Mouse (Mus musculus): ENCODE data around the gene Trabd2b. TPM values are rescaled to one million over a fixed set of nuclear protein-coding genes. Genes with fewer than 3 reads are reported as not detected.

Gene Trabd2b
- polyA plus RNA-seq, 1 experiment from 2014 or later = 0.58 TPM

DNA sequence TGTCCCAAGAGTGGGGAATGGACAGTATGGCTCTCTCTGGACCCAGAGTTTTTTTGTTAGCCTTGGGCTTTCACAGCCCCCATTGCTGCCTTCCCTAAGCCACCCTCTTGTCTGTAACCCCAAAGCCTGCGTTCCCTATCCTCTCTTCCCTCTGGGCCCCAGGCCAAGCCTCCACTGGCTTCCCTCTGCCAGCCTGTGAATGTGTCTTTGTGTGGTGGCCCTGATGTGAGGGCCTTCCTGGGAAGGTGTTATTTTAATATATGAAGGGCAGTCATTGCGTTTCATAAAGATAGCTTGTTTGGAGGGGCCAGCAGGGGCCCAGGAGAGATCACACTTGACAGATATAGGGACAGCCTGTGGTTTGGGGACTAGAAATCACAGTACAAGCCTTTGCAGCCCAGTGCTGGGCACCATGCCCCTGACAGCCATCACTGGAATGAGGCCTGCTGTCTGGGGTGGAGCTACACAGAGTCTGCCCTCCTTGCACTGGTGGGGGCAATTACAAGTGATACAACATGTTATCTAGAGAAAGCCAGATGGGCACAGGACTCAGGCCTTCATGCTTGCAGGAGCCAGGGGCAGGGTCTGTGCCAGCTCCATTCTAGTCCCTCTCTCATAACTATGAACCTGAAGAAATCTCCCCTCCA lies 80.5 kb downstream of the Trabd2b start:
- peak; percentile 25; the same call in 1 of the 2 replicates for ATAC-seq
- H3K27me3 ChIP-seq (ENCODE audit: control insufficient read depth, insufficient read depth, low read depth, low read length) = no peaks in the 10 kb centered on the region

DNA sequence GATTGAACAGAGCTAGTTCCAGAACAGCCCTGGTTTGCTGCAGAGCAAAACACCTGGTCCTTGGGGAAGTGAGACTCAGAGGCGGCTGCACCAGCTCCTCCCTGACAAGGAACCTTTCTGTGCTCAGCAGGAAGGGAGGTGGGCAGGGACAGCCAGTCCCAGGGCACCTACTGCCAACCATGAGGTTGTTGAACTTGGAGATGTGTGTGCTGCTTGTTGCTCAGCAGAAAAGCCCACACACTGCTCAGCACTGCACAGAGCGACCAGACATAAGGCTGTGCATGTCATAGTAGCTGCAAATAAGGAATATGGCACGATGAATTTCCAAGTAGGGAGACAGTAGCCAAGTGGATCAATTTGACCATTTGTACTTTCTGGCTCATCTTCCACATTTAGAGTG lies 81.2 kb downstream of the Trabd2b start:
- no peak overlapping the region for H3K9ac ChIP-seq (ENCODE audit: low read depth, low read length)
- ATAC-seq = no peak
- H3K9me3 ChIP-seq (replicated peaks; ENCODE audit: control insufficient read depth, low read length, poor library complexity, severe bottlenecking) = 0 out of 2 replicates have a peak, but pooled peaks cover 2% of the 10 kb centered on the region
- H3K4me1 ChIP-seq (ENCODE audit: control insufficient read depth, insufficient read depth, low read length) = no peaks in the 10 kb centered on the region
- WGBS = 81% methylated on average over 3 of the region's 3 CpGs
- no peak overlapping the region for H3K4me3 ChIP-seq (ENCODE audit: low read depth, low read length)
- H3K27me3 ChIP-seq (ENCODE audit: control insufficient read depth, insufficient read depth, low read depth, low read length) = no peaks in the 10 kb centered on the region
- H3K36me3 ChIP-seq (ENCODE audit: control insufficient read depth, insufficient read depth, low read length) = no peaks in the 10 kb centered on the region
- no peak overlapping the region for H3K27ac ChIP-seq (ENCODE audit: low read length)
- no peak overlapping the region for H3K4me2 ChIP-seq (ENCODE audit: low read length)

More for the DNA sequence above, 80.5 kb downstream of the Trabd2b start:
- no peak overlapping the region for H3K4me3 ChIP-seq (ENCODE audit: low read depth, low read length)
- H3K9me3 ChIP-seq (replicated peaks; ENCODE audit: control insufficient read depth, low read length, poor library complexity, severe bottlenecking) = 0 out of 2 replicates have a peak, but pooled peaks cover 2% of the 10 kb centered on the region
- H3K27ac ChIP-seq (ENCODE audit: low read length) = no peak overlapping the region
- H3K4me1 ChIP-seq (ENCODE audit: control insufficient read depth, insufficient read depth, low read length) = no peaks in the 10 kb centered on the region
- WGBS = 67% methylated on average over 2 of the region's 2 CpGs
- no peak overlapping the region for H3K4me2 ChIP-seq (ENCODE audit: low read length)
- no peaks in the 10 kb centered on the region for H3K36me3 ChIP-seq (ENCODE audit: control insufficient read depth, insufficient read depth, low read length)
- H3K9ac ChIP-seq (ENCODE audit: low read depth, low read length) = no peak overlapping the region

GRCm38 (mm10) chr4:114492157-114492556 lies 85.6 kb downstream of the Trabd2b start:
- WGBS = 67% methylated on average over 4 of the region's 4 CpGs
- Histone ChIP-seq H3K4me3 (ENCODE audit: low read depth, low read length) (no peak overlapping the region), H3K4me1 (ENCODE audit: control insufficient read depth, insufficient read depth, low read length) (0 out of 2 replicates have a peak, but pooled peaks cover 2% of the 10 kb centered on the region), H3K4me2 (ENCODE audit: low read length) (no peak overlapping the region), H3K27ac (ENCODE audit: low read length) (no peak overlapping the region), H3K9ac (ENCODE audit: low read depth, low read length) (no peak overlapping the region), H3K36me3 (ENCODE audit: control insufficient read depth, insufficient read depth, low read length) (no peaks in the 10 kb centered on the region), H3K27me3 (ENCODE audit: control insufficient read depth, insufficient read depth, low read depth, low read length) (no peaks in the 10 kb centered on the region), H3K9me3 (replicated peaks; ENCODE audit: control insufficient read depth, low read length, poor library complexity, severe bottlenecking) (0 out of 2 replicates have a peak, but pooled peaks cover 2% of the 10 kb centered on the region)
- no peak for ATAC-seq

DNA sequence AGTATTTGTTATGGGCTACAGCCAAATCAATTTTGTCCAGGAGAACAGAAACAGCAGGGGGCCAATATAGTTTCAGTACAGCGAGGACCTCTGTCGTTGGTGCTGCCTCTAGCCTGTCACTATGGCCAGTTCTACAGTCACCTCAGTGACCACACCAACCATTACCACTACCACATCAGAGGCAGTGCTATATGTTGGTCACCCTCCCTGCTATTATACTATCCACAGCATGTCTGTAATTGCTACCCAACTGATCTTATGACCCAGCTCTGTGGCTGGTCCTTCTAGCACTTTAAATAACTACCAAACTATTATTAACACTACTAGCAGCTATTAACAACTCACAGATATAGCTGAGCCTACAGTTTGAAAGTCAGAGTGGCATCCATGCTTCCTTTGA lies 87.5 kb downstream of the Trabd2b start:
- Histone ChIP-seq H3K36me3 (ENCODE audit: control insufficient read depth, insufficient read depth, low read length) (no peaks in the 10 kb centered on the region), H3K27ac (ENCODE audit: low read length) (no peak overlapping the region), H3K4me3 (ENCODE audit: low read depth, low read length) (no peak overlapping the region), H3K27me3 (ENCODE audit: control insufficient read depth, insufficient read depth, low read depth, low read length) (no peaks in the 10 kb centered on the region), H3K9me3 (replicated peaks; ENCODE audit: control insufficient read depth, low read length, poor library complexity, severe bottlenecking) (no peaks in the 10 kb centered on the region), H3K9ac (ENCODE audit: low read depth, low read length) (no peak overlapping the region), H3K4me1 (ENCODE audit: control insufficient read depth, insufficient read depth, low read length) (0 out of 2 replicates have a peak, but pooled peaks cover 2% of the 10 kb centered on the region), H3K4me2 (ENCODE audit: low read length) (no peak overlapping the region)
- 81% methylated on average over 2 of the region's 2 CpGs for WGBS
- no peak for ATAC-seq

DNA sequence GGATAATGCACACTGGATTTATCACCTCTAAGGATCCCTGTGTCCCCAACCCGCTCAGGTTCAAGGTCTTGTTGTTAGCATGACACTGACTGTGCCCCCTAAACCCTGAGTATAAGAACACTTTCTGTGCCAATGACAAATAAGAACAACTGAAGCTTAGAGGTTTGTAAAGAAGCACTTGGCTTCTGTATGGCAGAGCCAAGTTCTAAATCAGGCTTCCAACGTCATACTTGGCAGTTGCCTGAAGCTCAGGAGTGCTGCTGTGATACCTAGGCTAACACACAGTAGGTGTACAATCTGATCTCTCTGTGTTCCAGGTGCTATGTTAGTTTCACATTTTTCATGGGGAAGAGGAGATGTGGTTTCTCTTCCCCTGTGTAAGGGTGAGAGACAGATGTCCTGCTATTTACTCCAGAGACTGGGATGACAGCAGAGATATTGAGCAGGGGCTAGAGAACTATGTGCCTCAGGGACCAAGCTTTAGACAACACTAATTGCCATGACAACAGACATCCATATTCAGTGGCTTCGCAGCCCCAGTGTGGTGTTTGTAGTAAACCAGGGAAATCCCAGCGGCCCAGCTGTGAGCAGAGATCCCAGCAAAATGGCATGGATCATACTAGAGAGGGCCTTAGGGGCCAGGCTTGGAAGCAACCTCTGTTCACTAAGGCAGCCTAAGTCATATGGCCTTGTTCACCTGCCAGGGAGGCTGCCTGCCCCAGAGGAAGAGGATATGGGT lies 89.3 kb downstream of the Trabd2b start:
- WGBS = 46% methylated on average over 4 of the region's 4 CpGs
- 0 out of 2 replicates have a peak, but pooled peaks cover 2% of the 10 kb centered on the region for H3K4me1 ChIP-seq (ENCODE audit: control insufficient read depth, insufficient read depth, low read length)
- H3K27me3 ChIP-seq (ENCODE audit: control insufficient read depth, insufficient read depth, low read depth, low read length) = no peaks in the 10 kb centered on the region
- H3K36me3 ChIP-seq (ENCODE audit: control insufficient read depth, insufficient read depth, low read length) = no peaks in the 10 kb centered on the region
- ATAC-seq = peak; percentile 67
- H3K9me3 ChIP-seq (replicated peaks; ENCODE audit: control insufficient read depth, low read length, poor library complexity, severe bottlenecking) = no peaks in the 10 kb centered on the region
- no peak overlapping the region for H3K4me2 ChIP-seq (ENCODE audit: low read length)
- H3K27ac ChIP-seq (ENCODE audit: low read length) = no peak overlapping the region
- no peak overlapping the region for H3K4me3 ChIP-seq (ENCODE audit: low read depth, low read length)
- H3K9ac ChIP-seq (ENCODE audit: low read depth, low read length) = no peak overlapping the region

GRCm38 (mm10) chr4:114499650-114500049 lies 93.1 kb downstream of the Trabd2b start:
- H3K27me3 ChIP-seq (ENCODE audit: control insufficient read depth, insufficient read depth, low read depth, low read length) = no peaks in the 10 kb centered on the region
- H3K27ac ChIP-seq (ENCODE audit: low read length) = no peak overlapping the region
- 96% methylated on average over 1 of the region's 1 CpGs for whole genome bisulfite sequencing
- no peaks in the 10 kb centered on the region for H3K9me3 ChIP-seq (replicated peaks; ENCODE audit: control insufficient read depth, low read length, poor library complexity, severe bottlenecking)
- no peak overlapping the region for H3K4me3 ChIP-seq (ENCODE audit: low read depth, low read length)
- 0 out of 2 replicates have a peak, but pooled peaks cover 2% of the 10 kb centered on the region for H3K4me1 ChIP-seq (ENCODE audit: control insufficient read depth, insufficient read depth, low read length)
- H3K36me3 ChIP-seq (ENCODE audit: control insufficient read depth, insufficient read depth, low read length) = no peaks in the 10 kb centered on the region
- no peak for ATAC-seq
- no peak overlapping the region for H3K4me2 ChIP-seq (ENCODE audit: low read length)
- no peak overlapping the region for H3K9ac ChIP-seq (ENCODE audit: low read depth, low read length)

GRCm38 (mm10) chr4:114500317-114500716 lies 93.8 kb downstream of the Trabd2b start:
- WGBS = 86% methylated on average over 7 of the region's 7 CpGs
- ATAC-seq = no peak
- H3K4me1 ChIP-seq (ENCODE audit: control insufficient read depth, insufficient read depth, low read length) = 0 out of 2 replicates have a peak, but pooled peaks cover 2% of the 10 kb centered on the region

GRCm38 (mm10) chr4:114501048-114501447 lies 94.5 kb downstream of the Trabd2b start:
- H3K27me3 ChIP-seq (ENCODE audit: control insufficient read depth, insufficient read depth, low read depth, low read length) = no peaks in the 10 kb centered on the region
- WGBS = 94% methylated on average over 1 of the region's 1 CpGs
- ATAC-seq = no peak
- H3K27ac ChIP-seq (ENCODE audit: low read length) = no peak overlapping the region
- no peak overlapping the region for H3K9ac ChIP-seq (ENCODE audit: low read depth, low read length)
- H3K4me2 ChIP-seq (ENCODE audit: low read length) = no peak overlapping the region
- H3K9me3 ChIP-seq (replicated peaks; ENCODE audit: control insufficient read depth, low read length, poor library complexity, severe bottlenecking) = no peaks in the 10 kb centered on the region
- 0 out of 2 replicates have a peak, but pooled peaks cover under 1% of the 10 kb centered on the region for H3K4me1 ChIP-seq (ENCODE audit: control insufficient read depth, insufficient read depth, low read length)
- H3K4me3 ChIP-seq (ENCODE audit: low read depth, low read length) = no peak overlapping the region
- no peaks in the 10 kb centered on the region for H3K36me3 ChIP-seq (ENCODE audit: control insufficient read depth, insufficient read depth, low read length)

More at GRCm38 (mm10) chr4:114500317-114500716, 93.8 kb downstream of the Trabd2b start:
- H3K9me3 ChIP-seq (replicated peaks; ENCODE audit: control insufficient read depth, low read length, poor library complexity, severe bottlenecking) = no peaks in the 10 kb centered on the region
- no peaks in the 10 kb centered on the region for H3K36me3 ChIP-seq (ENCODE audit: control insufficient read depth, insufficient read depth, low read length)
- no peak overlapping the region for H3K4me2 ChIP-seq (ENCODE audit: low read length)
- no peak overlapping the region for H3K4me3 ChIP-seq (ENCODE audit: low read depth, low read length)
- H3K27me3 ChIP-seq (ENCODE audit: control insufficient read depth, insufficient read depth, low read depth, low read length) = no peaks in the 10 kb centered on the region
- no peak overlapping the region for H3K27ac ChIP-seq (ENCODE audit: low read length)
- no peak overlapping the region for H3K9ac ChIP-seq (ENCODE audit: low read depth, low read length)

DNA sequence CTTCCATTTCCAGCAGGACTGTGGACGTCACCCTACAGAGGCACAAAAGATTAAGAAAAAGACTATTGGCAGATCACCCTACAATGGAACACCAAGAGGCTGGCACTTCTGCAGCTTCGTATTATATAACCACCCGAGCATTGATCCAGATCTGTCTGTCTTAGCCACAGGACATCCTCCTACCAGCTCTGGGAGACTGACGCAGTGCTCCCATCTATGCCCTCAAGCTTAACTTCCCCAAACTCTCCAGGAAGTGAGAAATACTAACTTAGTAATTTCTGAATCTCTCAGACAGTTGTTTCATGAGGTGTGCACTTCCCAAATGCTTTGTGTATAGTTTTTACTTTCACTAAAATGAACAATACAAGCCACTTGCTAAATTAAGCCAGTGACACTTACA lies 95.1 kb downstream of the Trabd2b start:
- H3K36me3 ChIP-seq (ENCODE audit: control insufficient read depth, insufficient read depth, low read length) = no peaks in the 10 kb centered on the region
- no peaks in the 10 kb centered on the region for H3K9me3 ChIP-seq (replicated peaks; ENCODE audit: control insufficient read depth, low read length, poor library complexity, severe bottlenecking)
- H3K9ac ChIP-seq (ENCODE audit: low read depth, low read length) = no peak overlapping the region
- no peak overlapping the region for H3K27ac ChIP-seq (ENCODE audit: low read length)
- H3K4me1 ChIP-seq (ENCODE audit: control insufficient read depth, insufficient read depth, low read length) = no peaks in the 10 kb centered on the region
- no peaks in the 10 kb centered on the region for H3K27me3 ChIP-seq (ENCODE audit: control insufficient read depth, insufficient read depth, low read depth, low read length)
- 77% methylated on average over 4 of the region's 4 CpGs for WGBS
- H3K4me3 ChIP-seq (ENCODE audit: low read depth, low read length) = no peak overlapping the region
- ATAC-seq = no peak
- H3K4me2 ChIP-seq (ENCODE audit: low read length) = no peak overlapping the region

Measured in midbrain, embryonic 16.5 days (tissue).